Mouse (Mus musculus) midbrain, embryonic 11.5 days (tissue): ENCODE data around the gene Gid8. TPM values are rescaled to one million over a fixed set of nuclear protein-coding genes. Genes with fewer than 3 reads are reported as not detected.

Experiments
- ATAC-seq: fragments of 200-750 bp; cut with Nextera tagmentation; 2 replicates; pipeline ENCODE4 v1.8.0; 2017; ENCODE audit warnings: moderate TSS enrichment, moderate library complexity; ENCODE audit not compliant: low FRiP score
- DNase-seq: peaks from one replicate; pipeline ENCODE4 v3.0.0; 2015; ENCODE audit warnings: low spot score; ENCODE audit errors: missing footprints
- H3K27ac ChIP-seq: fragments of 300-500 bp; sonication (generic); 2 replicates; pipeline ENCODE4 v1.5.1; 2014; ENCODE audit warnings: low read depth, low read length
- H3K27me3 ChIP-seq: fragments of 300-500 bp; sonication (generic); 2 replicates; pipeline ENCODE4 v1.6.1; 2014; ENCODE audit warnings: mild to moderate bottlenecking, low read length, moderate library complexity, mixed read lengths; ENCODE audit not compliant: control insufficient read depth, insufficient read depth
- H3K36me3 ChIP-seq: fragments of 300-500 bp; sonication (generic); 2 replicates; pipeline ENCODE4 v1.6.1; 2014; ENCODE audit warnings: mild to moderate bottlenecking, low read length, moderate library complexity, mixed read lengths; ENCODE audit not compliant: control insufficient read depth, insufficient read depth
- H3K4me1 ChIP-seq: fragments of 300-500 bp; sonication (generic); 2 replicates; pipeline ENCODE4 v1.6.1; 2014; ENCODE audit warnings: low read length; ENCODE audit not compliant: control insufficient read depth, insufficient read depth
- H3K4me2 ChIP-seq: fragments of 300-500 bp; sonication (generic); 2 replicates; pipeline ENCODE4 v1.6.1; 2014; ENCODE audit warnings: mild to moderate bottlenecking, moderate library complexity
- H3K4me3 ChIP-seq: fragments of 300-500 bp; sonication (generic); 2 replicates; pipeline ENCODE4 v1.5.1; 2014; ENCODE audit warnings: low read depth, low read length
- H3K9ac ChIP-seq: fragments of 300-500 bp; sonication (generic); 2 replicates; pipeline ENCODE4 v1.6.1; 2014; ENCODE audit warnings: low read length
- H3K9me3 ChIP-seq: fragments of 300-500 bp; sonication (generic); 2 replicates; pipeline ENCODE4 v1.6.1; 2016; ENCODE audit warnings: low read length; ENCODE audit not compliant: control insufficient read depth
- WGBS: fragments of 180-500 bp; shearing (Covaris S2); extraction: QIAGEN DNeasy Blood & Tissue Kit; methylation state at CpG from one replicate; pipeline ENCODE4 v1.1.7; 2014; 5-methylcytosine and 5-hydroxymethylcytosine counted together
- polyA plus RNA-seq: library from polyadenylated mRNA; unstranded; fragments of >200 nt; fragmentation: Nextera tagmentation; extraction: Ambion mirVana; gene quantifications from 2 replicates; pipeline ENCODE4 v1.2.1, GENCODE M21; 2014

Gene Gid8
- polyA plus RNA-seq, 1 experiment from 2014 or later, result 63.4 TPM

DNA sequence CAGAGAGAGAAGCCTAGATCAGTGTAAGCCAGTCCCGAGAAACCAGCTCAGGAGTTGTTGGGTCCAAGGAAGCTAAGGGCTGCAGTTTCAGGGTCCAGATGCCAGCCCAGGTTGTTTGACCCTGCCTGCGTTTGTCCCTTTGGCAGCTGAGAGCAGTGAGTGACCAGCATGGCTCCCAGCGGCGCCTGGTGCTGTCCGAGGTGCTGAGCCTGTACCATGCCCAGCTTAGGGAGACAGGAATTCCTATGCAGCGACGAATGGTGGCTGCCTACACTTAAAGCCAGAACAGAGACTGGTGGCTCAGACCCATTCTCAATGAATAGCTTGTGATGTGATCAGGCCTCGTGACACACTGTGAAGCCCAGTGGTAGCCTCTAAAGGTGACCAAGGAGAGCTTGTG lies 46.0 kb downstream of the Gid8 start:
- peak overlapping the region; percentile 20; the same call in 1 of the 2 replicates for H3K27ac ChIP-seq
- H3K4me1 ChIP-seq, result peaks cover 13% of the 10 kb centered on the region

DNA sequence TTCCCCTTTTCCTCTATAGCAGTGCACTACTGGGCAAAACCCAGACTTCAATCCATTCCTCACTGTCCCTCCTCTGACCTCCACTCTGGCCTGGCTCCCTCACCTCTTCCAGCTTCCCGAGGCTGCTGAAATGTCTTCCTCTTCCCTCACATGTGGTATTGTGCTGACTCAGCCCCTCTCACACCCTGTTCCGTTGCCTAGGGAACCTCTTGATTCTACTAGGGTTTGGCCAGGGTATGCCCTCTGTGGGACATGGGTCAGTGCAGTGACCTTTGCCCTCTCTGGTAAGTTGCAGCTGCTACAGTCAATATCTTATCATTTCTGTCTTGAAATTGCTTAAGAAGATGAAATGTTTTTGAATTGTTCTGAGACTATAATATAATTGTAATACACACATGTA lies 46.9 kb downstream of the Gid8 start:
- 20% methylated on average over 2 of the region's 2 CpGs for WGBS

More for the DNA sequence above, 46.0 kb downstream of the Gid8 start:
- Histone ChIP-seq H3K27me3 (no peaks in the 10 kb centered on the region; the same call in 1 of the 2 replicates), H3K9ac (no peak overlapping the region), H3K4me3 (no peak overlapping the region), H3K36me3 (no peaks in the 10 kb centered on the region), H3K4me2 (no peak overlapping the region), H3K9me3 (no peaks in the 10 kb centered on the region)
- ATAC-seq, result no peak
- WGBS, result 2% methylated on average over 8 of the region's 8 CpGs
- peak; percentile 93 for DNase-seq

DNA sequence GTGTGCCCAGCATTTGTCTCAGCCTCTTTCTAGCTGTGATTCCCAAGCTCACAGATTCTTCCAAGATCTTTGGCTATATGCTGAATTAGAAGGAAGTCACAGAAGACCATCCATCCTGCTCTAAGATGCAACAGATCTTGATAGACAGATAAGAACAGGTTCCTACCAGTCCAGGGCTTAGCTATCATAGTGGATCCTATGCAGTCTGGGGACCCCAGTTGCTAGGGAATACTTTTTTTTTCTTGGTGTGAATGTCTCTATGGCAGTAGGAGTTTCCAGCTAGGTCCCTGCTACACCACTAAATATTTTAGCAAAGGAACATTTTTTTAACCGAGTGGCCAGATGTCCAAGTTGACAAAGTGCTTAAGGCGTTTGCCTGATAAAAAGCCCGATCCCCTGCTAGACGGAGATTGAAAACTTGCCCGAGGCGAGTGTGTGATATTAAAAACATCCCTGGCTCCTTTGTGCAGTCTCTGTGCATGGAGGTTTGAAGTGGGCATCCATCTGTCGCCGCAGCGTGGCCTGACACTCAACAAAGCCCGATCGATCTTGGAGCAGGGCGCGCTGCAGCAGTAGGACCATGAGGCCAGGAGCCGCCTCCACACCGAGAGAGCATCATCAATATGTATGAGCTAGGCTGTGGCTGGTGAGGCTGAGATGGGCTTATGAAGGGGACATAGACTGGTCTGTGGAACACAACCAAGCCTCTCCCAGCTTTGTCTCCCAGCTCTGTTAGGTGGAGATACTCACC lies 48.8 kb downstream of the Gid8 start:
- peak; percentile 88 for ATAC-seq
- H3K9ac ChIP-seq, result peak overlapping the region; percentile 28; the same call in 1 of the 2 replicates
- H3K9me3 ChIP-seq, result no peaks in the 10 kb centered on the region
- peak; percentile 89 for DNase-seq
- H3K4me2 ChIP-seq, result no peak overlapping the region; the same call in 1 of the 2 replicates
- WGBS, result 39% methylated on average over 15 of the region's 15 CpGs
- H3K36me3 ChIP-seq, result no peaks in the 10 kb centered on the region
- peaks cover 13% of the 10 kb centered on the region for H3K4me1 ChIP-seq
- peak overlapping the region; percentile 42 for H3K27ac ChIP-seq
- H3K4me3 ChIP-seq, result no peak overlapping the region
- H3K27me3 ChIP-seq, result no peaks in the 10 kb centered on the region; the same call in 1 of the 2 replicates

More for the DNA sequence above, 46.9 kb downstream of the Gid8 start:
- no peaks in the 10 kb centered on the region for H3K9me3 ChIP-seq
- H3K27ac ChIP-seq, result no peak overlapping the region
- H3K9ac ChIP-seq, result no peak overlapping the region
- no peak overlapping the region for H3K4me2 ChIP-seq
- H3K4me1 ChIP-seq, result peaks cover 13% of the 10 kb centered on the region
- H3K27me3 ChIP-seq, result no peaks in the 10 kb centered on the region; the same call in 1 of the 2 replicates
- DNase-seq, result peak; percentile 75
- H3K4me3 ChIP-seq, result no peak overlapping the region
- no peaks in the 10 kb centered on the region for H3K36me3 ChIP-seq
- peak; percentile 33; the same call in 1 of the 2 replicates for ATAC-seq

DNA sequence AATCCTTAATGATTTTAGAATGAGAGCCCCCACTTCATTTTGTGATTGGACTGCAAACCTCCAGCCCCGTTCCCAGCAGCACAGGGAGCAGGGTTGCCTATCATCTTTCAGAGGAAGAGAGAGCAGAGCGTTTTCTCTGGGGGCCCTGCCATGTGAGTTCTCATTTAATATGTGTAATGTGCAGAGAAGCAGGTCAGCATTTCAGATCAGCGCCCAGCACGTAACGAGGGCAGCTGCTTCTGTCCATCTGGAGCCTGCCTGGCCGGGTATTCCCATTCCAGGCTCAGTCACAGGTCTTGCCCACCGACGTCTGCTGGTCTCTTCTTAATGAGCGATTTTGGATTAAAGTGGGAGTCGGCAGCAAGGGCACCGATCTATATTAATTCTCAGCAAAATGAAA lies 55.1 kb downstream of the Gid8 start:
- DNase-seq, result peak; percentile 76
- WGBS, result 79% methylated on average over 11 of the region's 11 CpGs

DNA sequence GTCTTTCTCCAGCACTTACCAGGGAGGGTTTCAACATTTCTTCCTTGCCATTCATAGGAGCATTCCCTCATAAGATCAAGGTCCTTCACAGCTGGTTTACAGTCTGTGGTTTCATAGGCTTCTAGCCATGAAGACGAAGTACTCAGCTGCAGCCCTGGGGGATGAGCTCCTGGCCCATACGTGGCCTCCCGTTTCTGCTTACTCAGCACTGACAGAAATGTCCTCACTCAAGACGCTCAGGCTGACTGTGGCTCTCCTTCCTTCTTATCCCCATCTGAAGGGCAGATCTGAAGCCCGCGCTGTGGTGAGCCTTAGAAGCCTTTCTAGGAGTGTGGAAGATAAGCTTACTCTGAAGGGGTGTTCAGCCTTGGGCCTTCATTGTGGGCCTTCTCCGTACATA lies 55.8 kb downstream of the Gid8 start:
- no peaks in the 10 kb centered on the region for H3K9me3 ChIP-seq
- no peak overlapping the region for H3K9ac ChIP-seq
- H3K4me2 ChIP-seq, result no peak overlapping the region
- no peaks in the 10 kb centered on the region for H3K27me3 ChIP-seq
- H3K36me3 ChIP-seq, result no peaks in the 10 kb centered on the region
- H3K4me3 ChIP-seq, result no peak overlapping the region
- WGBS, result 76% methylated on average over 7 of the region's 7 CpGs
- no peak for ATAC-seq
- DNase-seq, result peak; percentile 28
- H3K27ac ChIP-seq, result no peak overlapping the region
- H3K4me1 ChIP-seq, result no peaks in the 10 kb centered on the region

More for the DNA sequence above, 55.1 kb downstream of the Gid8 start:
- H3K4me1 ChIP-seq, result no peaks in the 10 kb centered on the region
- H3K4me3 ChIP-seq, result no peak overlapping the region
- H3K27me3 ChIP-seq, result no peaks in the 10 kb centered on the region
- ATAC-seq, result no peak
- H3K27ac ChIP-seq, result no peak overlapping the region
- no peak overlapping the region for H3K4me2 ChIP-seq
- H3K36me3 ChIP-seq, result no peaks in the 10 kb centered on the region
- H3K9me3 ChIP-seq, result no peaks in the 10 kb centered on the region
- no peak overlapping the region for H3K9ac ChIP-seq

Other genes with a start within 250 kb of the Gid8 start
- gene Ntsr1, start 210.1 kb upstream of the Gid8 start, polyA plus RNA-seq, result 0.04 and 0.14 TPM in 2 replicates
- gene Mrgbp, start 128.8 kb upstream of the Gid8 start, polyA plus RNA-seq, result 42.1 and 45.9 TPM in 2 replicates
- 101 and 104 TPM in 2 replicates for gene Ogfr, start 120.9 kb upstream of the Gid8 start, polyA plus RNA-seq
- 3.0 and 3.7 TPM in 2 replicates for gene Col9a3, start 112.3 kb upstream of the Gid8 start, polyA plus RNA-seq
- gene Tcfl5, start 67.4 kb upstream of the Gid8 start, polyA plus RNA-seq, result 0.18 and 0.23 TPM in 2 replicates
- 28.8 and 30.5 TPM in 2 replicates for gene Dido1, start 118 bp upstream of the Gid8 start, polyA plus RNA-seq
- gene Slc17a9, start 15.1 kb downstream of the Gid8 start, polyA plus RNA-seq, result 0.19 TPM in 1 of 2 replicates, not detected in the other
- gene Bhlhe23, start 66.8 kb downstream of the Gid8 start, polyA plus RNA-seq, result 22.2 and 23.5 TPM in 2 replicates
- gene Ythdf1, start 210.8 kb downstream of the Gid8 start, polyA plus RNA-seq, result 68.5 and 72.4 TPM in 2 replicates
- 0.14 and 0.45 TPM in 2 replicates for gene Birc7, start 218.9 kb downstream of the Gid8 start, polyA plus RNA-seq
- 63.2 and 63.6 TPM in 2 replicates for gene Nkain4, start 244.6 kb downstream of the Gid8 start, polyA plus RNA-seq